Mouse (Mus musculus) bone marrow macrophage, adult 2 months (primary cell): ENCODE measurements around the gene Gna15.

ENCODE experiments used
- CTCF ChIP-seq: IDR thresholded peaks from 2 replicates; pipeline ENCODE4 v1.5.1; 2012; ENCODE audit warnings: low read depth, mild to moderate bottlenecking, low read length, moderate library complexity
- POLR2A ChIP-seq: IDR thresholded peaks from 2 replicates; pipeline ENCODE4 v1.6.1; 2012; ENCODE audit warnings: mild to moderate bottlenecking, low read depth, low read length, borderline replicate concordance

- TF ChIP-seq POLR2A (no peak), CTCF (no peak)
These were observed 71.1 kb downstream of the Gna15 start for GRCm38 (mm10) chr10:81452947-81453288.
